Mouse (Mus musculus) gastrocnemius, postnatal 25 days (tissue): ENCODE data around the gene Rpl9-ps1. TPM values are rescaled to one million over a fixed set of nuclear protein-coding genes. Genes with fewer than 3 reads are reported as not detected.

Experiments
- DNase-seq: peaks from one replicate; pipeline ENCODE4 v3.0.0; 2022
- long read RNA-seq, 2 experiments: library from polyadenylated mRNA; stranded (forward); transcript quantifications; one replicate each; pipeline ENCODE4 v2.0.0; 2021
- total RNA-seq, 2 experiments: library from RNA; stranded (reverse); gene quantifications; 1 replicate in 1 of 2; 2 replicates in 1 of 2; pipeline ENCODE4 v1.2.3; 2021

Rpl9-ps1 gene
- not detected for total RNA-seq
- long read RNA-seq, experiment 1: 0 reads
- long read RNA-seq, experiment 2: 0 reads

- no peak for DNase-seq
Measured at GRCm38 (mm10) chr11:83645521-83645920, at the start of gene Rpl9-ps1. Rpl9-ps1 (minus strand) TSS chr11:83645621.

GRCm38 (mm10) chr11:83692008-83692407, 46.6 kb upstream of the Rpl9-ps1 start:
- DNase-seq: no peak

GRCm38 (mm10) chr11:83689918-83690317, 44.5 kb upstream of the Rpl9-ps1 start:
- DNase-seq: no peak

GRCm38 (mm10) chr11:83675665-83676064, 30.2 kb upstream of the Rpl9-ps1 start:
- no peak for DNase-seq

GRCm38 (mm10) chr11:83671743-83672142, 26.3 kb upstream of the Rpl9-ps1 start:
- no peak for DNase-seq

DNA sequence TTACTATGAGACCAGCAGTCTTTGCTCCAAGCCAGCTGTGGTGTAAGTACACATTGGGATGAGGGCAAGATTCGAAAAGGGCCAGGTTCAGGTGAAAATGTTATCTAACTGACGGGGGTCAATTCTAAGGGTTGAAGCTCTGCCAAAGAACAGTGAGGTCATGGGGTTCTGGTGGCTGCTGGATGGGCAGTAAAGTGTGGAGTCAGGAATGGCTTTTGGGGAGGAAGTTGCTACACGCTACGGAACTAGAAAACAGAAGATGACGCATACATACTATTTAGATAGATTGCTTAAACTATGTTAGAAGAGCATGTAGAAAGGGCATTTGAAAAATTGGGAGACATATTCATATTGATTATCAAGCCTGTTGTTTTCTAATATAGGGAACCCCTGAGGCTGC, 18.1 kb upstream of the Rpl9-ps1 start:
- DNase-seq: no peak

DNA sequence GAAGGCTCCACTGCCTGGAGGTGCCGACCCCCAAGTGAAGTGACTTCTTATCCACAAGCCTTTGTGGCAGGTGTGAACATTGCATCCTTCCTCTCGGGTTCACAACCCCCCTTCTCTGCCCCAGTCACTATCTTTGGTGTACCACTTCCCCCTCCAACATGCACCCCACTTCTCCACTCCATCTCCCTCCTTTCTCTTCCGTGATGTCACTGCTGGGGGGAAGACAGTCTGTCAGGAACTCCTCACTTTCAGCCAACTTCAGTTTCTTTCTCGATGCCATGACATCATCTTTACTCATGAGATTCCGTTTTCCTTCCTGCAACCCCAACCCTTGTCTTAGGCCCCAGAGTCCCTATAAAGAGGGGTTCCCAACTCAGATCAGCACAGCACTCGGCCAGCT, 16.8 kb upstream of the Rpl9-ps1 start, which contains the start of gene Ccl4:
TSS of gene Ccl4 (plus strand) at position 381 of the 400 bp plus-strand sequence.
- no peak for DNase-seq

DNA sequence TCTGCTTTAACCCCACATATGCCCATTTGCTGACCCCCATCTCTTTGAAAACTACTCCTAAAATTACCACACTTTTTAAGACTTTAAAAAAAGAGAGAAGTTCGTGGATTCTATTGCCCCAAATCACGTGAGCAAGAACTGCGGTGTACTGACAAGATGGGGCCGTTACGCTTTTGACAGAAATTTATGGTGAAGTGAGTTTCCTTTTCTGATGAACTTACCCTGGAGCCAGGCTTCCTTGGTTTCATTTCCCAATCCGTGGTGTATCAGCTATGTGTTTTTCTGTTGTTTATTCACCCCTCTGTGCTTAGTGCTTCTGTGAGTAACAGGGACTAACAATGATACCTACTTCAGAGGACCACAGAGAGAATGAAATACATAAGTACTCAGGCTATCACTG, 13.4 kb upstream of the Rpl9-ps1 start:
- DNase-seq: no peak

GRCm38 (mm10) chr11:83657508-83657907, 12.1 kb upstream of the Rpl9-ps1 start:
- DNase-seq: no peak

DNA sequence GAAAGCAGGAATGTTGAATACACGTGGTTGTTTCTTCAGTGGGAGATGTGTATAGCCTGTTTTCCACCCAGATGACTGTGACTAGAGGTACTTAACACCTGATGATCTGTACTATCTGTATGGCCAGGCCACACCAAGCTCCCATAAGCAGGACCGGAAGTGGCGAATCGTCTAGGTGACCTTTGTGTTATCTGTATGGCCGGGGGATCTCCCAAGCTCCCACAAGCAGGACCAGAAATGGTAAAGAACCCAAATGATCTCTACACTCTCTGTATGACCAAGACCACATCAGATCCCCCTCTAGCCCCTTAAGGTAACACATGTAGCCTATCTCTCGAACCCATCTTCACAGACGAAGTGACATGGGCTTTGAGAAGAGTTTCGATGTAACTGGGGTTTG, 9.2 kb upstream of the Rpl9-ps1 start:
- no peak for DNase-seq

- no peak for DNase-seq
Measured at GRCm38 (mm10) chr11:83649305-83649841, 4.0 kb upstream of the Rpl9-ps1 start, which contains the start of gene Ccl3. Ccl3 (minus strand) TSS chr11:83649355.

DNA sequence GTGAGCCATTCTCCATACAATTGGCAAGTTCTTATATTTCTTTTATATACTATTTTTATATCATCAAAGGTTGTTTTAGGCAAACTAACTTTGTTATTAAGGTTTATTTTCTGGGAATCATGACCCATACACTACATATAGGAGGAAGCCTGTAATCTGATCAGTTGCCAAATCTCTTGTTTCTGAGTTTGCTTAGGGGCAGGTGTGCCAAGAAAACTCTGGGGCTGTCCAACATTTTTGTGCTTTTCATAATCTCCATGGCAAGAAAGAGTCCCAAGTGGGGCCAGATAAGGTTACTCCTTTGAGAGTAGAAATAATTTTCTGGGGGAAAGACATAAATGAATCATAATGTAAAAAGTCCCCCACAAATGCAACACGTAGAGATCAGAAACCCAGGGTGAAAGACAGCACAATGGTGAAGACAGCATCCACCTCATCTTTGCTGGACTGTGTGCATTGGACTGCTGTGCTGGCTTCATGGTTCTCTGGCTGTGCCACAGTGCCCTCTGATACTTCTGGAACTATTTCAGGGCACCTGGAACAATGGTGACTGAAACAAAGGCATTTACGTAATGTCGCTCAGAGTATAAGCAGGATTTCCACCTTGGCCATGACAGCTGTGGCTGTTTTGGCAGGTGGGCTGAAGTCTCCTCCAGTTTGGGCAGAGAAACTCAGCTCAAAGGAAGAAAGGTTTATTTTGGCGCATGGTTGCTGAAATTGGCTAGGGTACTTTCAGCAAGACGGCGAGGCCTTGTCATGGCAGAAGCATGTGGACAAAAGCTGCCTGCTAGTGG, 1.1 kb upstream of the Rpl9-ps1 start:
- DNase-seq: no peak

- no peak for DNase-seq
Measured at GRCm38 (mm10) chr11:83641216-83641615, 4.2 kb downstream of the Rpl9-ps1 start.

GRCm38 (mm10) chr11:83640141-83640540, 5.3 kb downstream of the Rpl9-ps1 start:
- DNase-seq: no peak

DNA sequence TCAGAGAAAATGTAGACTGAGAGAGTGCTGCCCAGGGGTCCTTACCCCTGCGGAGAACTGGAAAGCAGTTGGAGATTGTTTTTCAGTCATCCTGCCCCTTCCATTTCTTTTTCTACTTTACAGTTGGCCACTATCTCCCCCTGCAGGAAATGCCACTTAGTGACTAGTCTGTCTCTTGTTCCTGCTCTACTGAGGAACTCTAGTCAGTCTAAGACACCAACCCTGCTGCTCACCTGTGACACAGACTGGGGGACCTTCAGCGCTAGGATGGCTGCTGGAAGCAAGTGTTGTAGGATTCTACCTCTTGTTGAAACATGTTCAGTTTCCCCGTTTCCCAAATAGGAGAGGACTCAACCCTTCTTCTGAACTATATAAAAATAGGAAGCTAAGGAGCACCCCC, 5.9 kb downstream of the Rpl9-ps1 start:
- DNase-seq: no peak

DNA sequence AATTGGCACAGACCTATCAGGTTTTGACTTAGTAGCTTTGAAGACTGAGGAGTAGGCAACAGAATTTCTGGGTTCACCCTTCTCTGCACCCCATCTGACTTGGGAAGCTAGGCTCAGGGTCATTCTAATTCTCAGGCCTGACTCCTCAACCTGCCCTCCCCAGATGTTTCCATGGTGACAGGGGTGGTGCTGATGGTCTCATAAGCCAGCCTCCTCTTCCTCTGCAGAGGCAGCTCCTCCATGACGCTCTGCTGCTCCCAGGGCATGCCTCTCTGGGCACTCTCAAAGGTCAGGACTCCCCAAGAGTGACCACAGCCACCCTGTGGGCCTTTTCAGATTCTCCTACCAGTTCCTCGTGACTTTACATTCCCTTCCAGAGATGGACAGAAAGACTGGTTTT, 6.5 kb downstream of the Rpl9-ps1 start:
- no peak for DNase-seq

- DNase-seq: no peak
Measured at GRCm38 (mm10) chr11:83636742-83637235, 8.6 kb downstream of the Rpl9-ps1 start.

DNA sequence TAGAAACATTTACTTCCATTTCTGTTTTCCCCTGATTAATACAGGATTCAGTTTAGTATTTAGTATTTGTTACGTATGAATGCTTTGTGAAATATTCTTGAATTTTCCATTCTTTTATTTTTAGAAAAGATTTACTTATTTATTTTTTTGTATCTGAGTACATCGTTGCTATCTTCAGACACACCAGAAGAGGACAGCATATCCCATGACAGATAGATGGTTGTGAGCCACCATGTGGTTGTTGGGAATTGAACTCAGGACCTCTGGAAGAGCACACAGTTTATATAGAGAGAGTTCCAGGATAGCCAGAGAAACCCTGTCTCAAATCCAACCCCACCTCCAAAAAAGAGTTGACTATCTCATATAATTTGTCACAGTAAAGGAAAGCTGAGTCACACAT, 10.5 kb downstream of the Rpl9-ps1 start:
- DNase-seq: no peak

- DNase-seq: no peak
Measured at GRCm38 (mm10) chr11:83634425-83634824, 11.0 kb downstream of the Rpl9-ps1 start.

GRCm38 (mm10) chr11:83632744-83633143, 12.7 kb downstream of the Rpl9-ps1 start:
- DNase-seq: no peak

DNA sequence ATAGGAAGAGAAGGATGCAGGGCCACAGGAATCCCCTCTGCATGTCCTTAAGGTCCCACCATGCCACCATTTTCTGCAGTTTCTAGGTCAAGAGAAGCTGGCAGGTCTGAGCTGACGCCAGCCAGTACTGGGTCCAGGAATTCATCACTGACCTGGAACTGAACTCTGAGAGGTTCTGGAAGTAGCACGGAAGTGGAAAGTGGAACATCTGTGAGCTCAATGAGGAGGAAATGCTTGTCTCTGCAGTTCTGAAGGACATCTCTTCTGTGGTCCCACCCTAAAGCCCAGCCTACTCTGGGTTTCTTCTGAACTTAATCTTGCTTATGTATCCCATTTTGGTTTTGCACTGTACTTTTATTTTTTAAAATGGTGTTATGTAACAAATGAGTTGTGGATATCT, 14.4 kb downstream of the Rpl9-ps1 start:
- peak; percentile 10 for DNase-seq

DNA sequence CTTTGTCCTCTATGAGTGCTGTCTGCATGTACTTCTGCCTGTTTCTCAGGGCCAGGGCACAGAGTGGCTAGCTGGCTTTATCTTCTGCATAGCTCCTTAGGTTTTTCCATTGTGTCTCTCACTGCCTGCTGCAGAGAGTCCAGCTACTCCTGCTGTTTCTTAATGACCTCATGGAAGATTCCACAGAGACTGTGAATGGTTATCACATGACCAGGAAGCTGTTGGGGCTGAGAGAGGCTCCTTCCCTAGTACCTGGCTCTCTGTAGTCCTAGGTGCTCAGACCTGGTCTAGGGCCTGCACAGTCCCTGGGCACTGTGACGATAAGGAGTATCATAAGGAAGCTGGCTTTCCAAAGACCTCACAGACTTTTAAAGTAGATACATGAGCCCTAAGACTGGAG, 14.8 kb downstream of the Rpl9-ps1 start:
- DNase-seq: no peak

DNA sequence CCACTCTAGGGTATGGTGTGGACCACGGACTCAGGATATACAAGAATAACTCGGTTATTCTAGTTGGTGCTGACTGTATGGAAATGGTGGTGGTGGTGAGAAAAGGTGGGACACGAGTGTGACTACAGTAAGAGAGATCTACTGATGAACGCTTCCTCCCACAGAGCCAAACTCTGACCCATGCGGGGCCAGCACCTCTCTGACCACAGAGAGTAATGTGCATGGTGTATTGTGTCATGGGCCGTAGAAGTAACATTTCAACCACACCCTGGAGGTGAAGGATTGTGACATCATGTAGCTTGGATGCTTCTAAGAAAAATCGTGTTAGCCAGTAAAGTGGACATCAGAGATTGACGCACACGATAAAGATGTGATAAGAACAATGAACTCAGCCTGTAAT, 16.6 kb downstream of the Rpl9-ps1 start:
- DNase-seq: no peak

- no peak for DNase-seq
Measured at GRCm38 (mm10) chr11:83623586-83623985, 21.8 kb downstream of the Rpl9-ps1 start.
